Mouse (Mus musculus) olfactory bulb, adult 2 months (tissue): ENCODE measurements around the gene Naalad2. TPM values are rescaled to one million over a fixed set of nuclear protein-coding genes. Genes with fewer than 3 reads are reported as not detected.
"Not testable (repeated sequence)": the region's sequence is repeated elsewhere in the genome, so short reads cannot be mapped to it uniquely, and the experiment has no call there.

Source experiments
- H3K27ac ChIP-seq: fragments of 200-500 bp; 2 replicates; pipeline ENCODE4 v1.5.1; 2012; ENCODE audit warnings: low read depth, low read length; ENCODE audit not compliant: insufficient read depth
- H3K4me1 ChIP-seq: fragments of 200-500 bp; 2 replicates; pipeline ENCODE4 v1.6.1; 2012; ENCODE audit warnings: low read length; ENCODE audit not compliant: control insufficient read depth, insufficient read depth
- H3K4me3 ChIP-seq: fragments of 200-500 bp; 2 replicates; pipeline ENCODE4 v1.5.1; 2012; ENCODE audit warnings: mild to moderate bottlenecking, low read depth, low read length, moderate library complexity; ENCODE audit not compliant: insufficient read depth
- CTCF ChIP-seq: fragments of 200-500 bp; IDR thresholded peaks from 2 replicates; pipeline ENCODE4 v1.5.1; 2012; ENCODE audit warnings: low read depth, mild to moderate bottlenecking, low read length, moderate library complexity; ENCODE audit not compliant: insufficient read depth
- POLR2A ChIP-seq: fragments of 200-500 bp; IDR thresholded peaks from 2 replicates; pipeline ENCODE4 v1.6.1; 2012; ENCODE audit warnings: mild to moderate bottlenecking, low read depth, low read length, moderate library complexity; ENCODE audit not compliant: insufficient read depth
- WGBS: fragments of 180-500 bp; shearing (Covaris S2); methylation state at CpG from one replicate; pipeline ENCODE4 v1.1.7; 2018; 5-methylcytosine and 5-hydroxymethylcytosine counted together
- polyA plus RNA-seq: library from polyadenylated mRNA; stranded (reverse); fragments of >200 nt; gene quantifications from 2 replicates; pipeline ENCODE4 v1.2.4, GENCODE M21; 2012; ENCODE audit warnings: low replicate concordance; ENCODE audit not compliant: missing spikeins, insufficient read depth, insufficient read length

Gene Naalad2
- polyA plus RNA-seq, result not detected in 2 replicates

GRCm38 (mm10) chr9:18402895-18403294, at the start of gene Naalad2:
Naalad2 (minus strand) TSS chr9:18402995.
- H3K27ac ChIP-seq, H3K4me1 ChIP-seq, H3K4me3 ChIP-seq: not testable (repeated sequence)
- 76% methylated on average over 2 of the region's 2 CpGs for WGBS

GRCm38 (mm10) chr9:18431687-18432086, 28.9 kb upstream of the Naalad2 start:
- Histone ChIP-seq H3K4me1 (no peaks in the 10 kb centered on the region), H3K4me3 (no peak overlapping the region), H3K27ac (no peak overlapping the region)
- no peak for TF ChIP-seq POLR2A
- TF ChIP-seq CTCF, result no peak
- WGBS, result 44% methylated on average over 10 of the region's 10 CpGs

- no peak within 1 kb of the TSS for H3K4me3 ChIP-seq
- no peak for TF ChIP-seq CTCF
- no peak for TF ChIP-seq POLR2A
- H3K4me1 ChIP-seq, result no peaks in the 10 kb centered on the region
- H3K27ac ChIP-seq, result no peak within 1 kb of the TSS
Measured at GRCm38 (mm10) chr9:18430354-18430753, 27.6 kb upstream of the Naalad2 start, which contains the start of gene Mbd3l2. Mbd3l2 (plus strand) TSS chr9:18430654.

- H3K27ac ChIP-seq, H3K4me1 ChIP-seq, H3K4me3 ChIP-seq: not testable (repeated sequence)
- 84% methylated on average over 4 of the region's 4 CpGs for WGBS
Measured at GRCm38 (mm10) chr9:18412371-18412770, 9.6 kb upstream of the Naalad2 start.

- Histone ChIP-seq H3K27ac (no peak within 1 kb of the TSS), H3K4me1 (no peaks in the 10 kb centered on the region), H3K4me3 (no peak within 1 kb of the TSS)
- TF ChIP-seq CTCF (no peak), POLR2A (no peak)
- 81% methylated on average over 1 of the region's 1 CpGs for WGBS
Measured at GRCm38 (mm10) chr9:18404118-18404517, 1.3 kb upstream of the Naalad2 start, which contains the start of gene Ubtfl1. Ubtfl1 (plus strand) TSS chr9:18404418.

- Histone ChIP-seq H3K4me3 (no peak overlapping the region), H3K27ac (no peak overlapping the region), H3K4me1 (no peaks in the 10 kb centered on the region)
- WGBS, result 84% methylated on average over 1 of the region's 1 CpGs
- no peak for TF ChIP-seq POLR2A
- no peak for TF ChIP-seq CTCF
Measured at GRCm38 (mm10) chr9:18399629-18400028, 3.2 kb downstream of the Naalad2 start.

- Histone ChIP-seq H3K27ac (no peak overlapping the region), H3K4me3 (no peak overlapping the region), H3K4me1 (peaks cover 4% of the 10 kb centered on the region; the same call in 1 of the 2 replicates)
- WGBS, result 39% methylated on average over 6 of the region's 6 CpGs
- TF ChIP-seq POLR2A (no peak), CTCF (no peak)
Measured at GRCm38 (mm10) chr9:18385782-18386181, 17.0 kb downstream of the Naalad2 start.

- H3K4me1 ChIP-seq, H3K27ac ChIP-seq, H3K4me3 ChIP-seq: not testable (repeated sequence)
- WGBS, result 81% methylated on average over 1 of the region's 1 CpGs
Measured at GRCm38 (mm10) chr9:18373026-18373425, 29.8 kb downstream of the Naalad2 start.

GRCm38 (mm10) chr9:18319990-18320389, 82.8 kb downstream of the Naalad2 start:
- TF ChIP-seq POLR2A (no peak), CTCF (no peak)
- Histone ChIP-seq H3K27ac (no peak overlapping the region), H3K4me3 (no peak overlapping the region), H3K4me1 (no peaks in the 10 kb centered on the region)
- WGBS, result 88% methylated on average over 3 of the region's 3 CpGs

- Histone ChIP-seq H3K4me3 (no peak overlapping the region), H3K4me1 (peaks cover 8% of the 10 kb centered on the region), H3K27ac (no peak overlapping the region)
- TF ChIP-seq CTCF (no peak), POLR2A (no peak)
- 86% methylated on average over 6 of the region's 6 CpGs for WGBS
Measured at GRCm38 (mm10) chr9:18298301-18298700, 104.5 kb downstream of the Naalad2 start.

- no peak overlapping the region for H3K27ac ChIP-seq
- WGBS, result 33% methylated on average over 6 of the region's 6 CpGs
- peaks cover 3% of the 10 kb centered on the region for H3K4me1 ChIP-seq
- no peak for TF ChIP-seq CTCF
- no peak for TF ChIP-seq POLR2A
- no peak overlapping the region for H3K4me3 ChIP-seq
Measured at GRCm38 (mm10) chr9:18293026-18293781, 109.6 kb downstream of the Naalad2 start.
